Mouse (Mus musculus): ENCODE measurements around the gene Col9a1. TPM values are rescaled to one million over a fixed set of nuclear protein-coding genes. Genes with fewer than 3 reads are reported as not detected.

The Col9a1 gene
- polyA plus RNA-seq, 1 experiment: not detected

GRCm38 (mm10) chr1:24157751-24158150, 19.7 kb upstream of the Col9a1 start:
- H3K27ac ChIP-seq (ENCODE audit: insufficient read depth, low read length): no peak overlapping the region
- no peak overlapping the region for H3K4me3 ChIP-seq (ENCODE audit: extremely low read depth, insufficient read depth, insufficient read length)
- WGBS: 93% methylated on average over 5 of the region's 5 CpGs
- TF ChIP-seq POLR2A (IDR thresholded peaks at IDR 0.05; ENCODE audit: low read depth, low read length) (no peak), CTCF (IDR thresholded peaks at IDR 0.05; ENCODE audit: extremely low read depth, insufficient read depth, insufficient read length, insufficient replicate concordance) (no peak)
- no peaks in the 10 kb centered on the region for H3K4me1 ChIP-seq (ENCODE audit: control insufficient read depth, insufficient read depth, insufficient read length)
- no peak for DNase-seq (ENCODE audit: low read depth in 1 of 2, low spot score in 2 of 2)
- no peaks in the 10 kb centered on the region for H3K27me3 ChIP-seq (ENCODE audit: control insufficient read depth, insufficient read depth, low read length)
- H3K36me3 ChIP-seq (ENCODE audit: control insufficient read depth, insufficient read depth, low read length): no peaks in the 10 kb centered on the region

- TF ChIP-seq CTCF (IDR thresholded peaks at IDR 0.05; ENCODE audit: extremely low read depth, insufficient read depth, insufficient read length, insufficient replicate concordance) (no peak), POLR2A (IDR thresholded peaks at IDR 0.05; ENCODE audit: low read depth, low read length) (no peak)
- no peak for DNase-seq (ENCODE audit: low read depth in 1 of 2, low spot score in 2 of 2)
- Histone ChIP-seq H3K27me3 (ENCODE audit: control insufficient read depth, insufficient read depth, low read length) (no peaks in the 10 kb centered on the region), H3K27ac (ENCODE audit: insufficient read depth, low read length) (no peak overlapping the region), H3K36me3 (ENCODE audit: control insufficient read depth, insufficient read depth, low read length) (no peaks in the 10 kb centered on the region), H3K4me1 (ENCODE audit: control insufficient read depth, insufficient read depth, insufficient read length) (no peaks in the 10 kb centered on the region), H3K4me3 (ENCODE audit: extremely low read depth, insufficient read depth, insufficient read length) (no peak overlapping the region)
- 42% methylated on average over 6 of the region's 6 CpGs for WGBS
These were observed 8.0 kb upstream of the Col9a1 start for GRCm38 (mm10) chr1:24169410-24169809.

DNA sequence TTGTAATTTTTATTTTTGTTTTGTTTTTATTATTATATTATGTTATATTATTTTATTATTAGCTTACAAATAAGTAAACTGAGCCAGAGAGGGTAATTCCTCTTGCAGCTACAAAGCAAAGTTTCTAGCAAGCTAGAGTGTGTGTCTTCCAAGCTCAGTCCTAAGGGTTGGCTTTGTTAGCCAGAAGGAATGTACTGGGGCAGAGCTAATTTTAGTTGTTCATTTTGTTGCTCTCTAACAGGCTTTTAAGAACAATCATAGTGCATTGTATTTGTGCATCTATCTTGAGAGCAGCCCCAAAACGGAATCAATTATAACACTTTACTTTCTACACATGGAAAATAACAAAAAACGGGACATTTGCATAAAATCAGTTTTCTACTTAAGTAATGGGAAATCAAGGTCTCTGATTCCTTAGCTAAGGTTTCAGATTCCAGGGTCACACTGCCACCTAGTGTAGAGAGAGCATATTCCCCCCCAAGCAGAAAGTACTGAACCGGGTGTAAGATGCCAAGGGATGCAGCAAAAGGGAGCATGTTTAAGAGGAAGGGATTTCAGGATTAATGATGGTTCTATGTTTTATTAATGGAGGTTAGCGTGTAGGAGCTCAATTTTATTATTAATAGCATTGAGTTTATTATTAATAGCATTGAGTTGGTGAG, 6.1 kb upstream of the Col9a1 start:
- no peak overlapping the region for H3K27ac ChIP-seq (ENCODE audit: insufficient read depth, low read length)
- no peak for TF ChIP-seq CTCF (IDR thresholded peaks at IDR 0.05; ENCODE audit: extremely low read depth, insufficient read depth, insufficient read length, insufficient replicate concordance)
- TF ChIP-seq POLR2A (IDR thresholded peaks at IDR 0.05; ENCODE audit: low read depth, low read length): no peak
- peak in 1 of 2 experiments; percentile 8 for DNase-seq (ENCODE audit: low read depth in 1 of 2, low spot score in 2 of 2)
- H3K36me3 ChIP-seq (ENCODE audit: control insufficient read depth, insufficient read depth, low read length): no peaks in the 10 kb centered on the region
- no peaks in the 10 kb centered on the region for H3K4me1 ChIP-seq (ENCODE audit: control insufficient read depth, insufficient read depth, insufficient read length)
- no peak overlapping the region for H3K4me3 ChIP-seq (ENCODE audit: extremely low read depth, insufficient read depth, insufficient read length)
- WGBS: 6% methylated on average over 4 of the region's 4 CpGs
- H3K27me3 ChIP-seq (ENCODE audit: control insufficient read depth, insufficient read depth, low read length): no peaks in the 10 kb centered on the region

DNA sequence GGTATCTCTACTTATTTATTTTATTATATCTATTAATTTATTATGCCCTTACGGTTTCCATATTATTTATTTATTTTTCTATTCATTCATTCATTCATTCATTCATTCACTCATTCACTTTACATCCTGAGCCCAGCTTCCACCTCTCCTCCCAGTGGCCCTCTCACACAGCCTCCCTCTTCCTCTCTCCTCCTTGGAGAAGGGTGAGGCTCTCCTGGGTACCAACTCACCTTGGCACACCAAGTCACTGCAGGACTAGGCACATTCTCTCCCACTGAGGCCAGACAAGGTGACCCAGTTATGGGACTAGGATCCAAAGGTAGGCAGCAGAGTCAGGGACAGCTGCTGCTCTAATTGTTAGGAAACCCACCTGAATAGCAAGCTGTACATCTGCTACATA, 5.5 kb upstream of the Col9a1 start:
- Histone ChIP-seq H3K4me1 (ENCODE audit: control insufficient read depth, insufficient read depth, insufficient read length) (no peaks in the 10 kb centered on the region), H3K36me3 (ENCODE audit: control insufficient read depth, insufficient read depth, low read length) (no peaks in the 10 kb centered on the region), H3K4me3 (ENCODE audit: extremely low read depth, insufficient read depth, insufficient read length) (no peak overlapping the region), H3K27me3 (ENCODE audit: control insufficient read depth, insufficient read depth, low read length) (no peaks in the 10 kb centered on the region), H3K27ac (ENCODE audit: insufficient read depth, low read length) (no peak overlapping the region)
- DNase-seq (ENCODE audit: low read depth in 1 of 2, low spot score in 2 of 2): no peak
- WGBS: 84% methylated on average over 1 of the region's 1 CpGs
- TF ChIP-seq POLR2A (IDR thresholded peaks at IDR 0.05; ENCODE audit: low read depth, low read length): no peak
- TF ChIP-seq CTCF (IDR thresholded peaks at IDR 0.05; ENCODE audit: extremely low read depth, insufficient read depth, insufficient read length, insufficient replicate concordance): no peak

- TF ChIP-seq POLR2A (IDR thresholded peaks at IDR 0.05; ENCODE audit: low read depth, low read length) (no peak), CTCF (IDR thresholded peaks at IDR 0.05; ENCODE audit: extremely low read depth, insufficient read depth, insufficient read length, insufficient replicate concordance) (no peak)
- Histone ChIP-seq H3K4me3 (ENCODE audit: extremely low read depth, insufficient read depth, insufficient read length) (no peak overlapping the region), H3K27me3 (ENCODE audit: control insufficient read depth, insufficient read depth, low read length) (no peaks in the 10 kb centered on the region), H3K36me3 (ENCODE audit: control insufficient read depth, insufficient read depth, low read length) (no peaks in the 10 kb centered on the region), H3K4me1 (ENCODE audit: control insufficient read depth, insufficient read depth, insufficient read length) (no peaks in the 10 kb centered on the region), H3K27ac (ENCODE audit: insufficient read depth, low read length) (no peak overlapping the region)
- DNase-seq (ENCODE audit: low read depth in 1 of 2, low spot score in 2 of 2): no peak
- 68% methylated on average over 3 of the region's 3 CpGs for WGBS
These were observed 4.8 kb upstream of the Col9a1 start for GRCm38 (mm10) chr1:24172656-24173055.

DNA sequence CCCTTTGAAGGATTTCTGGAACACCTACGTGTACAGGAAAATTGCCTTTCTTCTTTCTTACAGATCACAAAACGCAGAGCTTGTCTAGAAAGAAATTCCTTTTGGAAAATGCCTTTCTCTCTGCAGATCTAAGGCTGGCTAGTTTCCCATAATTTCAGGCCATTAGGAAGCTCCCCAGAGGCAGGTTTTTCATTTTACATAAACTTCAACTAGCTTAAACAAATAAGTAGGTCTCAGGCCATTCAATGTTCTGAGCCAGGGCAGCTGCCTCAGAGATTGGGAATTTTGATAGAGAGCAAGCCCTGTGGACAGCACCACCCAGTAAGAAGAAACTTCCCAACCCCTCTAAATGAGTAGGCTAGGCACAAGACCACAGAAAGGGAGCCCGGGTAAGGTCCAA, 1.6 kb upstream of the Col9a1 start:
- WGBS: 84% methylated on average over 3 of the region's 3 CpGs
- H3K36me3 ChIP-seq (ENCODE audit: control insufficient read depth, insufficient read depth, low read length): no peaks in the 10 kb centered on the region
- TF ChIP-seq POLR2A (IDR thresholded peaks at IDR 0.05; ENCODE audit: low read depth, low read length) (no peak), CTCF (IDR thresholded peaks at IDR 0.05; ENCODE audit: extremely low read depth, insufficient read depth, insufficient read length, insufficient replicate concordance) (no peak)
- DNase-seq (ENCODE audit: low read depth in 1 of 2, low spot score in 2 of 2): no peak
- no peaks in the 10 kb centered on the region for H3K4me1 ChIP-seq (ENCODE audit: control insufficient read depth, insufficient read depth, insufficient read length)
- H3K4me3 ChIP-seq (ENCODE audit: extremely low read depth, insufficient read depth, insufficient read length): no peak overlapping the region
- no peak overlapping the region for H3K27ac ChIP-seq (ENCODE audit: insufficient read depth, low read length)
- H3K27me3 ChIP-seq (ENCODE audit: control insufficient read depth, insufficient read depth, low read length): no peaks in the 10 kb centered on the region

- H3K4me1 ChIP-seq (ENCODE audit: control insufficient read depth, insufficient read depth, insufficient read length): no peaks in the 10 kb centered on the region
- no peak overlapping the region for H3K4me3 ChIP-seq (ENCODE audit: extremely low read depth, insufficient read depth, insufficient read length)
- TF ChIP-seq POLR2A (IDR thresholded peaks at IDR 0.05; ENCODE audit: low read depth, low read length): no peak
- TF ChIP-seq CTCF (IDR thresholded peaks at IDR 0.05; ENCODE audit: extremely low read depth, insufficient read depth, insufficient read length, insufficient replicate concordance): no peak
- H3K27me3 ChIP-seq (ENCODE audit: control insufficient read depth, insufficient read depth, low read length): no peaks in the 10 kb centered on the region
- H3K27ac ChIP-seq (ENCODE audit: insufficient read depth, low read length): no peak overlapping the region
- DNase-seq (ENCODE audit: low read depth in 1 of 2, low spot score in 2 of 2): no peak
- 66% methylated on average over 2 of the region's 2 CpGs for WGBS
- H3K36me3 ChIP-seq (ENCODE audit: control insufficient read depth, insufficient read depth, low read length): no peaks in the 10 kb centered on the region
These were observed 2.4 kb downstream of the Col9a1 start for GRCm38 (mm10) chr1:24179856-24180255.

Data from spleen, adult 2 months (tissue).